Mouse (Mus musculus): ENCODE measurements at regions not wholly inside any gene's neighbourhood (a gene's known extent, or its start where the extent isn't known, plus 50 kb on each side); places are given as distances from the start of the nearest gene placed in this dataset.

GRCm38 (mm10) chr4:62755237-62755900, 195.7 kb downstream of the Rgs3 start:
- peak; percentile 65 to 83 for DNase-seq (ENCODE audit: low spot score in 2 of 2)

- DNase-seq (ENCODE audit: low spot score in 2 of 2), result no peak
These were observed 197.1 kb downstream of the Rgs3 start for GRCm38 (mm10) chr4:62756721-62757206.

GRCm38 (mm10) chr4:62760748-62761604, 201.3 kb downstream of the Rgs3 start:
- peak in 1 of 2 experiments; percentile 39 for DNase-seq (ENCODE audit: low spot score in 2 of 2)

- peak; percentile 78 to 89 for DNase-seq (ENCODE audit: low spot score in 2 of 2)
These were observed 202.0 kb downstream of the Rgs3 start for GRCm38 (mm10) chr4:62761672-62762071.

GRCm38 (mm10) chr4:62763990-62764389, 201.4 kb upstream of the Zfp618 start:
- peak; percentile 67 to 84 for DNase-seq (ENCODE audit: low spot score in 2 of 2)

GRCm38 (mm10) chr4:62769469-62770234, 195.7 kb upstream of the Zfp618 start:
- no peak for DNase-seq (ENCODE audit: low spot score in 2 of 2)

GRCm38 (mm10) chr4:62775005-62775609, 190.3 kb upstream of the Zfp618 start:
- DNase-seq (ENCODE audit: low spot score in 2 of 2), result no peak

GRCm38 (mm10) chr4:62776881-62777280, 188.5 kb upstream of the Zfp618 start:
- DNase-seq (ENCODE audit: low spot score in 2 of 2), result no peak

GRCm38 (mm10) chr4:62777436-62777835, 187.9 kb upstream of the Zfp618 start:
- no peak for DNase-seq (ENCODE audit: low spot score in 2 of 2)

GRCm38 (mm10) chr4:62778621-62779020, 186.8 kb upstream of the Zfp618 start:
- no peak for DNase-seq (ENCODE audit: low spot score in 2 of 2)

GRCm38 (mm10) chr4:62780409-62780808, 185.0 kb upstream of the Zfp618 start:
- DNase-seq (ENCODE audit: low spot score in 2 of 2), result peak; percentile 78 to 89

GRCm38 (mm10) chr4:62780837-62781236, 184.5 kb upstream of the Zfp618 start:
- DNase-seq (ENCODE audit: low spot score in 2 of 2), result no peak

GRCm38 (mm10) chr4:62781309-62781800, 184.0 kb upstream of the Zfp618 start:
- no peak for DNase-seq (ENCODE audit: low spot score in 2 of 2)

GRCm38 (mm10) chr4:62785711-62786110, 179.7 kb upstream of the Zfp618 start:
- DNase-seq (ENCODE audit: low spot score in 2 of 2), result no peak

GRCm38 (mm10) chr4:62789696-62790095, 175.7 kb upstream of the Zfp618 start:
- DNase-seq (ENCODE audit: low spot score in 2 of 2), result no peak

GRCm38 (mm10) chr4:62793582-62793981, 171.8 kb upstream of the Zfp618 start:
- no peak for DNase-seq (ENCODE audit: low spot score in 2 of 2)

GRCm38 (mm10) chr4:62795538-62795937, 169.8 kb upstream of the Zfp618 start:
- no peak for DNase-seq (ENCODE audit: low spot score in 2 of 2)

GRCm38 (mm10) chr4:62799923-62800322, 165.4 kb upstream of the Zfp618 start:
- no peak for DNase-seq (ENCODE audit: low spot score in 2 of 2)

- DNase-seq (ENCODE audit: low spot score in 2 of 2), result no peak
These were observed 159.5 kb upstream of the Zfp618 start for GRCm38 (mm10) chr4:62805841-62806240.

- DNase-seq (ENCODE audit: low spot score in 2 of 2), result no peak
These were observed 158.6 kb upstream of the Zfp618 start for GRCm38 (mm10) chr4:62806786-62807185.
